Mouse (Mus musculus): ENCODE measurements around the gene Hadh. TPM values are rescaled to one million over a fixed set of nuclear protein-coding genes. Genes with fewer than 3 reads are reported as not detected.

Gene Hadh
- total RNA-seq, 2 experiments from 2014 or later = 17.8 to 19.8 TPM

DNA sequence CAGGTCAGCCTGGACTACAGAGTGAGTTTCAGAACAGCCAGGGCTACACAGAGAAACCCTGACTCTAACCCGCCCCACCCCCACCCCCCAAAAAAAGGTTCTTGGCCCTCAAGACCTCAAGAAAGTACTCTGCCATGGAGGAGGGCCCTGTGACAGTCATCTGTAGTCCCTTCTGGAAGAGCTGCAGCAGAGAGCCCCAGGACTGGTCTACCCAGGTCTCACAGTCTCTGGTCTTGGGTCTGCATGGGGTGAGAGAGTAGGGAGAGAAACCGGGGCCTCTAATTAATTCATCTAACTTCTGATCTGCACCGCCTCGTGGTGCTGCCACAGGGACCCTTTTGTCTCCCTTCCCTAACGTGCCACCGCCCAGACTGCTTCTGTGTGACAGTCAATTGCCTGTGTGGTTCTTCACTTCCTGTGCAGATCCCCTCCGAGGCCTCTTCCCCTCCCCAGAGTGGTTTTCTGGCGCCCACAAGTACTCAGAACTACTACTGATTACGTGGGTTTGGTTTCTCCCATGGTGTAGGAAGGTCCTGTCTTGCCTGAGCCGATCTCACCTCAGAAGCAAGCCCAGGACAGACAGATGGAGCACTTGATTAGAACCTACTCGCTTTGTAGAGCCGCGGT, 63.5 kb downstream of the Hadh start:
- DNase-seq (ENCODE audit: extremely low spot score in 1 of 2, low spot score in 2 of 2) = no peak
- TF ChIP-seq CTCF (IDR thresholded peaks at IDR 0.05) = no peak
- intact Hi-C loops (cut with DNase I) = no loop called here
- H3K4me3 ChIP-seq = no peak overlapping the region
- H3K27ac ChIP-seq = no peak overlapping the region

DNA sequence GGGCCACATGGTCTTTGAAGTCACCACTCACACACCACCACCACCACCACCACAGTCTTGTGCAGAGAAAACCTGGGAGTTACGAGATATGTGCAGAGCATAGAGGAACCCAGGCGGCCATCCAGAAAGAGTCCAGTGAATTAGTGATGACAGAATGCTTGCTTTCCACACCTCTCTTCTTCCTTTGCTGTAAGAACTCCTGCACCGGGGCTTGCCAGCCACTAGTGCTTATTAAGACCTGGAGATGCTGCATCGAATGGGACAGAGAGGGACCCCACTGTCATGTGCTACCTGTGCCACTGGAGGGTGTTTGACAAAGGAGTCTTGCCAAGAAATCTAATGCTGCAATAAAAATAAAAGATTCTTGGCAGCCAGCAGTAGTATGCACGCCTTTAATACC, 64.1 kb downstream of the Hadh start:
- no peak overlapping the region for H3K4me3 ChIP-seq
- no peak for TF ChIP-seq CTCF (IDR thresholded peaks at IDR 0.05)
- DNase-seq (ENCODE audit: extremely low spot score in 1 of 2, low spot score in 2 of 2) = no peak

DNA sequence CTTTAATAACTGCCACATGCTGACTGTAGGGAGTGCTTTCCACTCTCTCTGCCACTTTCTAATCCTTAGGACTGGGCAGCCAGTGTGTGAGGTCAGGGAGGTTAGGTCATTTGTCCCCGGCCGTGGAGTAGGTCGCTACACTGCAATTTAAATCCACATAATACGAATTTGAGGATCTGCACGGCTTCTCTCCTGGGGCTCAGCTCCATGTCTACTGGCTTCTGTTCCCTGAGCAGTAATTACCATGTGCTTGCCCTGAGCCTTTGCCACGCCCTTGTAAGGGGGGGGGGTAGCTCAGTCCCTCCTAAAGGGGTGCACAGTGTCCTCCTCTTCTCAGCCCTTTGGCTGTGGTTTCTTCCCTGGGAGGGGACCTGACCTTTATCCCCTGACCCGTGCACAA, 69.6 kb downstream of the Hadh start:
- intact Hi-C loops (cut with DNase I) = loop anchor here (5.0 kb wide), 1 partner anchor 80 kb away; no protein-coding TSS in a partner anchor
- no peak overlapping the region for H3K27ac ChIP-seq
- no peak for DNase-seq (ENCODE audit: extremely low spot score in 1 of 2, low spot score in 2 of 2)
- H3K4me3 ChIP-seq = no peak overlapping the region
- no peak for TF ChIP-seq CTCF (IDR thresholded peaks at IDR 0.05)

More for the DNA sequence above, 64.1 kb downstream of the Hadh start:
- H3K27ac ChIP-seq = no peak overlapping the region
- intact Hi-C loops (cut with DNase I) = no loop called here

DNA sequence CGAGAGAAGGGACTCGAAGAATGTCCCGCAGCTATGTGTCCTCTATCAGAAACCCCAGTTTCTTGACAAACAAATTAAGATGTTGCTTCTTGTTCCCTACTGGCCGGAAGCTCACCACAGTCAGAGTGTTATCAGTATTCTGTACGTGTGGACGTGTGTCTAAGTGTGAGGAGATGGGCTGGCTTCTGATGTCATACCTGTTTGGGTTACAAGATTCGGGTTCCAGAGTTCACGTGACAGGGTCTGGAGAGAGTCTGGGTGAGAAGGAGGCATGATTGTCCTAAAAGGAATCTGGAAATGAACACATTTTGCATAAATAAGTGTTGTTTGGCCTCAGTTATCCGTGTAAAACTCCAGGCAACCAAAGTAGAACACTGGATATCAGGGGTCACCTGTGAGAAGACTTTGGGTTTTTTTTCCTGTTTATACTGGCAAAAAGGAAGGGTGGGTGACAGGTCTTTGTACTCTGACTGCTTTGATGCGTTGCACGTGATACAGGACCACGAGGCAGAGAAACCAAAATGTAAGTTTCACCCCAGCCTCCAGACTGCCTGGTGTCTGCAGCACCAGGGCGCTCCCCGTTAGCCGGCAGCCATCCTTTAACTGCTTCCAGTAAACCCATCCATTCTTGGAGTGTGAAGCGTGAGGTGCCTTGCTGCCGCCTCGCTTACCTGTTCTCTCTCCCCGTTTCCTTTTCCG, 72.2 kb downstream of the Hadh start:
- no peak overlapping the region for H3K27ac ChIP-seq
- TF ChIP-seq CTCF (IDR thresholded peaks at IDR 0.05) = no peak
- no peak overlapping the region for H3K4me3 ChIP-seq
- intact Hi-C loops (cut with DNase I) = loop anchor here (5.0 kb wide), 1 partner anchor 77 kb away; no protein-coding TSS in a partner anchor
- DNase-seq (ENCODE audit: extremely low spot score in 1 of 2, low spot score in 2 of 2) = no peak

DNA sequence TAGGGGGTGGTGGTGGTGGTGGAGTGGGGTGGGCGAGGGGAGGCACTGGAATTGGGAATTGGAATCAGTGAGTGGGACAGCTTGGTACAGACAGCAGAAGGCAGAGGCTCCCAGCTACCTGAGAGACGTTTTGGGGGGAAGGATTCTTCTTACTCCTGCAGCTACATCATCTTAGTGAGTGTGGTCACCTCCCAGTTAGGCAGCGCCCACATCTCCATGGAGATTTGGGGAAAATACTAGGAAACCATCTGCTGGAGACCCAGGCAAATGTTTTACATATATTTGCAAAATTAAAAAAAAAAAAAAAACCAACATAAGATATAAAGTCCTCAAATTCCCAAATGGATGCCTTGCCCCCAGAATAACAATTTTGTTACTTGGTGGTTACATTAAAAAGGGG, 72.9 kb downstream of the Hadh start:
- TF ChIP-seq CTCF (IDR thresholded peaks at IDR 0.05) = no peak
- intact Hi-C loops (cut with DNase I) = no loop called here
- H3K4me3 ChIP-seq = no peak overlapping the region
- DNase-seq (ENCODE audit: extremely low spot score in 1 of 2, low spot score in 2 of 2) = no peak
- no peak overlapping the region for H3K27ac ChIP-seq

DNA sequence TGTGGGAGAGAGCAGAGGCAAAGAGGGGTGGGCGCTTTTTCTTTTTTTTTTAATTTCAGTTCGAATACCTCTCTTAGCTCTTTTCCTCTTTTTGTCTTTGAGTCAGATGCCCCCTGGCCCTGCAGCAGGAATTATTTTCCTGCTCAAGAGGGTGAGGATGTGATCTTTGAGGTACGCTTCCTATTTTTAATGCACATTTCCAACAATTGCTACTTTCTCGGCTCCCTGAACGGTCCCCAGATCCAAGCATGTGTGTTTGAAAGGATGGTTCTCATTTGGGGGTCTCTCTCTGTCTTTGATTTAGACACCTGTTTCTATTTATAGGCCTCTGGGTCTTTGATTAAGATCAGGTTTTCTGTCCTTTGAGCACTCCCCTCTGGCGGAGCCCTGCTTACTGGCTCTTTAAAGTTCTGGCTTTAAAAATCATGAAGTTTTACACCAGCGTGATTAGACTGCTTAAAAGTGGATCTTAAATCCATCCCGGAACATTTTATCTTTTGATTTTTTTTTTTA, 75.3 kb downstream of the Hadh start:
- intact Hi-C loops (cut with DNase I) = no loop called here
- Histone ChIP-seq H3K27ac (no peak overlapping the region), H3K4me3 (no peak overlapping the region)
- no peak for DNase-seq (ENCODE audit: extremely low spot score in 1 of 2, low spot score in 2 of 2)
- no peak for TF ChIP-seq CTCF (IDR thresholded peaks at IDR 0.05)

DNA sequence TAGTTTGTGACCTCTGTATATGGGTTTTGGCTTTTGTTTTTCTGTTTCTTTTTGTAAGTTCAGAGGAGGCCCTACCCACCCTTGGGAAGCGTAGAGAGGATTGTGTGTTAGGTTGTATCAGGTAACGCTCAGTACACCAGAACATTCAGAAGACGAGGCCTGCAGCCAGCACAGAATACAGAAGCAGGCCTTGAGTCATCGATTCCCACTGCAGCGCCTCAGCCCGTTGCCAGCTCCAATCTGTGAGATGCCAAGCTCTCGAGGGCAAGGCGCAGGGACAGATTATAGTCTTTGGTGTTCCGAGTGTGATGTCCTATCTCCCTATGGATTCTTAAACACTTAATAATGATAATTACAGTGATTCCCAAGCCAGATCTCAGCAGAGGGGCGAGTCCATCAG, 75.9 kb downstream of the Hadh start:
- Histone ChIP-seq H3K27ac (no peak overlapping the region), H3K4me3 (no peak overlapping the region)
- no peak for TF ChIP-seq CTCF (IDR thresholded peaks at IDR 0.05)
- DNase-seq (ENCODE audit: extremely low spot score in 1 of 2, low spot score in 2 of 2) = no peak
- intact Hi-C loops (cut with DNase I) = no loop called here

DNA sequence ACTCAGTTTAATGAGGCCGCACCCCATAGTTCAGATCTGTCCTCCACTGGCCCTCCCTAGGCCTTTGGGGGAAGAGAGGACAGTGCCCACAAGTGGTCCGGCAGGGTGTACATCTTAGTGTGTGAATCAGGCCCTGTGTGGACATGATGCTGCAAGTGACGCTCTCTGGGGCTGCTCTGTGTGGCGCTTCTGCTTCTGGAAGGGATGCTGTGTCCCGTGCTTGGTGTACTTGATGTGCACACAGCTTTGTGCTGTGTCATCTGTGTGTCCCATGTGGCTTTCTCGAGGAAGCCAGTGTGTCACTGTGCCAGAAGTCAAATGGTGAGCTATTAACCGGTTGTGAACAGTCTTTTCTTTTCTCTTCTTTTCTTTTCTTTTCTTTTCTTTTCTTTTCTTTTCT, 80.4 kb downstream of the Hadh start:
- no peak for TF ChIP-seq CTCF (IDR thresholded peaks at IDR 0.05)
- intact Hi-C loops (cut with DNase I) = no loop called here
- DNase-seq (ENCODE audit: extremely low spot score in 1 of 2, low spot score in 2 of 2) = no peak
- Histone ChIP-seq H3K27ac (no peak overlapping the region), H3K4me3 (no peak overlapping the region)

DNA sequence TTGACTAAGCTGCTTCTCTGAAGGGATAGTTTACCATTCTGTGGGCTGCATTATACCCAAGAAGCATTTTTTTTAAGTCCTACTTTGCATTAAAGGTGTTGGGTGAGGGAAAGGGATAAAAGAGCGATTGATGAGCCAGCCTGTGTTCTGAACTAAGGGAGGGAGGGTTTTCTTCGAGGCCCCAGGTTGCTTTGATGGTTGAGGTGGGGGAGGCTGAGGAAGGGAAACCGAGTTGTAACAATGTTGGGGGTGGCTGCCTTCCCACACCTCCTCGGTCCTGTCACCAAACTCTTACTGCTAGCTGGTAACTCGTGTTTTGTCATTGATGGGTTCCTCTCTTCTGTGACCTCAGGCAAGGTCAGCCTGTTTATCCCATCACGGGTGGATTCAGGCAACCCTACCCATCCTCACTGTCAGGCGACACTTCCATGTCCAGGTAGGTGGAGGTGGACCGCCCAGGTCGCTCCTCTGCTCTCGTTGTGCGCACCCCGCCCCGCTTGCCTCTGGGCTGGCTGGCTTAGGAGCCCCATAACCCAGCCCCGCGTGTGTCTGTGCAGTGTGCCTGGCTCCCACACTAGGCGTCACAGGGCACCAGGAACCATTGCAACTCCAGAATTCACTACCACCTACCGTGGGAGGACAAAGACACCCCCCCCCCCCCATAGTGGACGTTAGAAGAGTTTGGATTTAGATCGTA, 81.1 kb downstream of the Hadh start:
- intact Hi-C loops (cut with DNase I) = no loop called here
- H3K27ac ChIP-seq = no peak overlapping the region
- DNase-seq (ENCODE audit: extremely low spot score in 1 of 2, low spot score in 2 of 2) = no peak
- no peak for TF ChIP-seq CTCF (IDR thresholded peaks at IDR 0.05)
- H3K4me3 ChIP-seq = no peak overlapping the region

DNA sequence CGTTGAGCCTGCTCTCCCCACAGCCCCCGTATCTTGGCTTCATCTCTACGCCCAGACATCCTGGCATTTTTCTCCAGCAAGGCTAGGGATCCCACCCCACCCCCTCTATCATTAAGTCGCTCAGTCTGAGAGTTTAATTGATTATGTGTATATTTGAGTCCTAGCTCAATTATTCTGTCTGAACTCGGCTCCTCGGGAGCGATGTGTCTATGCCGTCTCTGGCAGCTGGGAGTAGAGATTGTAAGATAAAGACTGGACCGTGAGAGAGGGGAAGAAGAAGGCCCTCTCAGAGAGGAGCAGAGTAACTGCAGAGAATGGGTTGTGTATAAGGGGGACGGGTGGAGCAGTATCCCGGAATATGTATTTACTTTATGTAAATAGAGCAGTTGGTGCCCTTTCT, 81.7 kb downstream of the Hadh start:
- TF ChIP-seq CTCF (IDR thresholded peaks at IDR 0.05) = no peak
- intact Hi-C loops (cut with DNase I) = no loop called here
- DNase-seq (ENCODE audit: extremely low spot score in 1 of 2, low spot score in 2 of 2) = no peak
- Histone ChIP-seq H3K4me3 (no peak overlapping the region), H3K27ac (no peak overlapping the region)

DNA sequence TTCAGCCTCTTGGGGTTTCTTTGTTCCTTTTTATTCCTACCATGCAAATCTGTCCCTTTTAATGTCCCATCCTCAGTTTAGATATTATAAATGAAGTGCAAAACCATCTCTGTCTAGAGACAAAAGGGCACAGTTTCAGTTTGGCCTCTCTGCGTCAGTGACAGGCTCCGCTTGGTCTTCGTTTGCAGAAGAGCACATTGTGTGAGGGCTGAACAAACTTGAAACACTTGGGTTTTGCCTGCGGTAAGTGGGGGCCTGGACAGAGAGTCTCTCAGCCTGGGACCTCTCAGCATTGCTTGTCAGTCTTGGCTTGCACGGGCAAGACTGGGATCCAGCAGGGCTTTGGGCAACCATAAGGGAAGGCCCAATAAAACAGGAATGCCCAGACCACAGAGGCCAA, 85.7 kb downstream of the Hadh start:
- TF ChIP-seq CTCF (IDR thresholded peaks at IDR 0.05) = no peak
- intact Hi-C loops (cut with DNase I) = no loop called here
- Histone ChIP-seq H3K4me3 (no peak overlapping the region), H3K27ac (no peak overlapping the region)
- no peak for DNase-seq (ENCODE audit: extremely low spot score in 1 of 2, low spot score in 2 of 2)

Other genes starting within 250 kb of the Hadh start
- gene Lef1, start 161.6 kb downstream of the Hadh start, total RNA-seq (2021) = 1 to 10 TPM; 5.5 to 7.9 TPM
- 10 to 100 TPM; 16.0 to 17.3 TPM for gene Cyp2u1, start 31.1 kb upstream of the Hadh start, total RNA-seq (2021)
- gene Sgms2, start 219.3 kb upstream of the Hadh start, total RNA-seq (2021) = 1 to 10 TPM; 2.3 to 3.6 TPM

All from left cerebral cortex, adult 2 months (tissue).